8 mouse cellular contexts compared by ENCODE assay signal in genomic region chr12:64917578-64918471, GRCm38 (mm10). TPM values are rescaled to one million over a fixed set of nuclear protein-coding genes. Genes with fewer than 3 reads are reported as not detected.
DNase-seq lines count a peak whose midpoint lies in the region; ATAC-seq lines count a peak whose summit lies in the region.

Gene Gm527 (plus strand): TSS chr12:64917906.

- DNase-seq in MEL-GATA-1-ER (ENCODE audit: extremely low read depth, low read depth), result peak; percentile 88
- peak; percentile 93 for DNase-seq in cerebellum, adult 8-10 months
- peak; percentile 93 for DNase-seq in forelimb bud, embryonic 11.5 days (ENCODE audit: low read depth, low spot score)
- peak; percentile 82 for DNase-seq in layer of hippocampus, adult 9-10 months (ENCODE audit: low spot score)
- DNase-seq in ovary, postnatal 10 days (ENCODE audit: low spot score), result peak; percentile 81
- DNase-seq in thymus, postnatal 10 days (ENCODE audit: low spot score in 2 of 2), result peak; percentile 93

- under 1% methylated on average over 71 of the region's 93 CpGs for WGBS in lung, embryonic 16.5 days

- peak within 1 kb of the TSS; percentile 93 for H3K4me2 ChIP-seq in lung, embryonic 16.5 days (ENCODE audit: low read depth, low read length)

- no peaks in the 10 kb centered on the region for H3K4me1 ChIP-seq in lung, embryonic 16.5 days (replicated peaks; ENCODE audit: control insufficient read depth, insufficient read depth, low read length)

- H3K9ac ChIP-seq in lung, embryonic 16.5 days (ENCODE audit: low read length), result peak within 1 kb of the TSS; percentile 82

- H3K9me3 ChIP-seq in lung, embryonic 16.5 days (ENCODE audit: control insufficient read depth, low read length), result no peaks in the 10 kb centered on the region

- peak within 1 kb of the TSS; percentile 49; the same call in 1 of the 2 replicates for H3K27ac ChIP-seq in lung, embryonic 16.5 days (ENCODE audit: low read length)

- ATAC-seq in hematopoietic stem cell, adult 5-6 weeks (replicated peaks in 1 of 2; ENCODE audit: insufficient read depth in 1 of 2, low FRiP score in 2 of 2, low TSS enrichment in 1 of 2, low read depth in 1 of 2, poor library complexity in 2 of 2, severe bottlenecking in 2 of 2), result peak; percentile 99 to 100
- peak; percentile 100 for ATAC-seq in lung, embryonic 16.5 days (ENCODE audit: low read depth)

- peak within 1 kb of the TSS; percentile 90 for H3K4me3 ChIP-seq in lung, embryonic 16.5 days (ENCODE audit: low read length)

- H3K27me3 ChIP-seq in lung, embryonic 16.5 days (ENCODE audit: control insufficient read depth, insufficient read depth, low read depth, low read length), result no peaks in the 10 kb centered on the region

- no peaks in the 10 kb centered on the region for H3K36me3 ChIP-seq in lung, embryonic 16.5 days (ENCODE audit: control insufficient read depth, insufficient read depth, low read length)

RNA-seq across cellular contexts. Expression of gene Gm527, which starts in this region (rescaled TPM):
- total RNA-seq in hematopoietic stem cell, adult 5-6 weeks (2017), result 7.2 and 13.3 TPM in 2 replicates
- polyA plus RNA-seq in lung, embryonic 16.5 days (2015; fragmentation: Nextera tagmentation; extraction: Ambion mirVana), result 1.0 and 1.1 TPM in 2 replicates

Comparison
In these comparisons a context has a peak if more than half of its experiments do, and no peak if none do; other contexts are left out.
1. Peak in every context shown above with its lines: DNase-seq, ATAC-seq, H3K4me3 ChIP-seq and H3K27ac ChIP-seq.